Mouse (Mus musculus) retina, adult 2 months (tissue): ENCODE data around the gene Mcm6.
A peak's percentile ranks its signal among the peaks of the same experiment; 100 is the strongest.
"Not testable (repeated sequence)": the region's sequence is repeated elsewhere in the genome, so short reads cannot be mapped to it uniquely, and the experiment has no call there.

ENCODE experiments used
- DNase-seq: peaks from one replicate; pipeline ENCODE4 v3.0.0-alpha.2; 2012; ENCODE audit warnings: low read depth, low spot score

Gene Mcm6

DNA sequence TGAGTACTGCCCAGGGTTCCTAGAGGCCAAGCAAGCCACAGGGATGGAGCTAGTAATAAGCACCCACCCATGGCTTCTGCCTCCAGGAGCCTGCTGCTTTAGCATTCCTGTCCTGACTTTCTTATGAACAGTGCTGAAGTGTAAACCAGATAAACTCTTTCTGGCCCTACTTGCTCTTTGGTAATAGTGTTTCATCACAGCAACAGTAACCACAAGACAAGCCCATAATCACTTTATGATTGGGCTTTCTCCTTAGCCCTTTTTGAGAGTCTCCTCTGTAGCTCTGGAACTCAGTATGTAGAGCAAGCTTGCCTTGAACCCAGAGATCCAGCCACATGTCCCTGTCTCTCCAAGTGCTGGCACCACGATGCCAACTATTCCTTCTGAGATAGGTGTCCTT, 29.2 kb downstream of the Mcm6 start:
- no peak for DNase-seq

DNA sequence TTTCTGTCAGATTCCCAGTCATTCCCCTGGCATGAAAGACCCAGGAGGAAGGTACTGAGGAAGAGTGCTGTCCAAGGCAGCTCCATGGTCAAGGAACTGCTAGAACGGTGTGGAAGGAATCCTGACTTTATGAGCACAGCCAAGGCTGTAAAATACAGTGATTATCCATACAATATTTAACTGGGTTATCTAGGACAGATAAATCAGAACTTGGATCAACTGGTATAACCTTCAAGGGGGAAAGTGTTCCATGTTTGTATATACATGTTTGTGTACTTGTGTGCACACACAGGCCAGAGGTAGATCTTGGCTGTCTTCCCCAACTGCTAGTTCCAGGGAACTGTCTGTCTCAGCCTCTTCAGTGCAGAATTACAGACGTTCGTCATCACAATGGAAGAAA, 31.2 kb downstream of the Mcm6 start, which contains the start of gene Lct:
Gene Lct, minus strand, starts transcription at position 101 of the 400 bp plus-strand sequence.
- no peak for DNase-seq

DNA sequence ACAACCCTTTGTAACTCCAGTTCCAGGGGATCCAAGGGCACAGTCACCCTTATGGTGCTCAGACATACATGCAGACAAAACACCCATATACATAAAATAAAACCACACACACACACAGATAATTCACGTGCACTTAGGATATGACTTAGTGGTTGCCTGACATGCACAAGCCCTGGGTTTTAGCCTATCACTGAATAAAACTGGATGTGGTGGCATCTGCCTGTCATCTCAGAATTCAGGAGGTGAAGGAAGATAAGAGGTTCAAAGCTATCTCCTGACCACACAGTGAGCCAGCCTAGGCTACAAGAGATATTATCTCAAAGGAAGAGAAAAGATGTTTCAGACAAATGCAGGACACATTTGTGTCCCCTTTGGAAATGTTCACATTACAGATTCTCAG, 32.3 kb downstream of the Mcm6 start:
- DNase-seq, result no peak

DNA sequence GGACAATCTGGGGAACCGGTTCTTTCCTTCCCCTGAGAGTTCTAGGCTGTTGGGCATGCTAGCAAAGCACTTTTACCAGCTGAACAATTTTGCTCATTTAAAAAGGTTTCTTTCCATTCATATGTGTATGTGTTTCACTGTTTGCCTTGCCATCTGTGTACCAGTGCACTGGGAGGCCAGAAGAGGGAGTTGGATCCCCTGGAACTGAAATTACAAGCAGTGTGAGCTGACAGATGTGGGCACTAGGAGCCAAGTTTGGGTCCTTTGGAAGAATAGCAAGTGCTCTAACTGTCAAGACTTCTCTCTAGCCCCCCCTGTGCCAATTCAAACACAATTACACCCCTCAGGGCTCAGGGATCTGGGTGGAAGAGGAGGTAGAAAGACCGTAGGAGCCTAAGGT, 34.7 kb downstream of the Mcm6 start:
- DNase-seq, result no peak

DNA sequence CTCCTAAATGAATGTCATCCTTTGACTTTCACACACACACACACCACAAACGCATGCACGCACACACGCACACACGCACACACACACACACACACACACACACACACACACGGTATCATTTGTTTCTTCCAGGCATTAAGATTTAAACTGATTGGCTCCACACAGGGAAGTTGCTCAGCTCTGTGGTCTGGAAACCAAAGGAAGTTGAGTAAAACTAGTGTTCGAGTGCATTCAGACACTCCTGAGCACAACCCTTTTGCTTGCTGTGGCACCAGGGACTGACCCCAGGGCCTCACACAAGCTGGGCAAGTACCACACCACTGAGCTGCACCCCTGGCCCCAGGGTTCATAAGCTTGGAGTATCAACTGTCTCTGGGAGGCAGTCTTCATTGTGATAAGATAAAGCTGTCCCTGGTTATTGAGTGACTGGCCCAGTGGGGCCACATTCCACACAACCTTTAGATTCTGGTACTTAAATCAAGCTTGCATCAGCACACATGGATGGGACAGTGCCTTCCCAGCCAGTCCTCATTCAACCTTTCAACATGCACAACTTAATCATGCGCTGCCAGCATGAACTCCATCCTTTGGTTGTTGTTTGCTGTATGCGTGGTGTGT, 36.3 kb downstream of the Mcm6 start:
- no peak for DNase-seq

DNA sequence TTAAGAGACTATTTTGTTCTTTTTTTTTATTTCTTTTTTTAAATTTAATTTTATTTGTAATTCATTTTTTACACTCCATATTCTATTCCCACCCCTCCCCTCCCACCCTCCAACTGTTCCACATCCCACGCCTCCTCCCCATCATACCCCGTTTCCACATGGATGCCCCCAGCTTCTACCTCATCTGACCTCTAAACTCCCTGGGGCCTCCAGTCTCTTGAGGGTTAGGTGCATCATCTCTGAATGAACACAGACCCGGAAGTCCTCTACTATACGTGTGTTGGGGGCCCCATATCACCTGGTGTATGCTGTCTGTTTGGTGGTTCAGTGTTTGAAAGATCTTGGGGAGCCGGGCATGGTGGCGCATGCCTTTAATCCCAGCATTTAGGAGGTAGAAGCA, 40.2 kb downstream of the Mcm6 start:
- not testable (repeated sequence) for DNase-seq

DNA sequence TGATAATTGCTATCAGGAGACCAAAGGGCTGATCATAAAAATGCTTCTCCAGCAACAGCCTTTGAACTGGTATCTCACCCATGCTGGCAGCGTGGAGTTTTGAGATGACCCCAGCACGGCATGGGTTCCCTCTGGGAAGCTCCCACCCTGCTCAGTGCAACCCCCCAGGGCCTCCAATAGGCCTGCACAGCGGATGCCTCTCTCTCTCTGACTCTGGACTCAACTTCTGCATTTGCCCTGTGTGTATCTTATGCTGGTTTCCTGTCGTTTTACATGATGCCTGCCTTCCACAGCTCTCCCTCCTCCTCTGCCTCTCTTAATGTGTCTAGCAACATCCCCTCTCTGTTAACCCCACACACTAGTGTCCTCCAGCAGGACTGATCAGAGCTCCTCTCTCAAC, 44.8 kb downstream of the Mcm6 start:
- no peak for DNase-seq

DNA sequence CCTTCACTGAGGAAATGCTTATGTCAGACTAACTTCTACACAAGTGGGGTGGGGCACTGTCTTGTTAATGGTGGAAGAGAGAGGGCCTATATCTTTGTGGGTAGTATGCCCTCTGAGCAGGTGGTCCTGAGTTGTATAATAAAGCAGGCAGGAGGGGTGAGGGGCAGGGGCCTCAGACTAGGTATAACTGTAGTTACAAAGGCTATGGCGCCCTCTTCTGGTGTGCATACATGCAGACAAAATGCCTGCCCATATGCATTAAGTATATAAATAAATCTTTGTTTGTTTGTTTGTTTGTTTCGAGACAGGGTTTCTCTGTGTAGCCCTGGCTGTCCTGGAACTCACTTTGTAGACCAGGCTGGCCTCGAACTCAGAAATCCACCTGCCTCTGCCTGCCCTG, 50.4 kb downstream of the Mcm6 start:
- no peak for DNase-seq

DNA sequence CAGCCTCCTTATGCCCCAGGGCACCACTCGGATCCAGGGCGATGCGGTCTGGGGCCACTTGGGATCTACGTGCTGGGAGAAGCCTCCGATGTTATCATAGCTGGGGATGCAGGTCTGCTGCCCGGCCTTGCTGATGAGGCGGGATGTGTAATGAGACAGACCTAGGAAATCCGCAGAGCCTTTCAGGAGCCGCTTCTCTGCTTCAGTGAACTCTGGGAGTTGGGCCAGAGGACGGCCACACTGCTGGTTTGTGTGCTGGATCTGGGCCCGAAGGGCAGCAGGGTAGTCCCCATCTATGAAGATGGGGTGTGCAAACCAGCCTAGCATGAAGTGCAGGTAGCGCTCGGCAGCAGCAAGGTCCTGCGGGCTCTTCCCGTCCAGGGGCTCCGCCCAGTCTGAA, 55.6 kb downstream of the Mcm6 start:
- peak; percentile 4 for DNase-seq

DNA sequence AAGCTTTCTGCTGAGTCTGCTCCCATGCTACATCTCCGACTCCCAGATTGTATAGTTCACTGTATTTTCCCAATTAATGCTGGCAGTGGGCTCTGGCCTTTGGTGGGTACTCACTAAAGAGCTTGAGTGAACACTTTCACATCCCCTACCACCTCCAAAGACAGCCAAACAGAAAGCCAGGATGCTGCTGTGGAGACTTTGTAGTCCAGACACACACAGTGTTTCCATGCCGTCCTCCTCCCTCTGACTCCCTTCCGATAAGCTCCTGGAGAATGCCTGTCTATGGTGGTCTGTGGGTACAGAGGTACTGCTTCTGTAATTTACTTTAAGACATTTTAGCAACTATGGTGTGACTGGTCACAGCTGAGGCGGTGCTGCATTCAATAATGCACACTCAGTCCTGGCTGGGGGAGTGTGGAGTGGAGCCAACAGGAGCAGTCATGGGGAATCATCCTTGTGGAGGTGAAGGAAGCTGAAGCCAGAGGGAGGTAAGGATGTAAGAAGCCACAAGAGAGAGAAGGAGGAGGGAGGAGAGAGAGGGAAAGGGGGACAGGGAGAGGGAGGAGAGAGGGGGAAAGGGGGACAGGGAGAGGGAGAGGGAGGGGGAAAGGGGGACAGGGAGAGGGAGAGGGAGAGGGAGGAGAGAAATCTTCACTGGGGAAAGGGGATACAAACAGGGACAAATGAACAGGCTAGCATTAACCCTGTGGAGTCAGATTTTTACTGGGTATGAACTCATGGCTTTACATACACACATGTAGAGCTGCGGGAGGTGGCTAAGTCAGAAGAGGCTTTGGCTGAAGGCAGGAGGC, 63.5 kb downstream of the Mcm6 start:
- no peak for DNase-seq

DNA sequence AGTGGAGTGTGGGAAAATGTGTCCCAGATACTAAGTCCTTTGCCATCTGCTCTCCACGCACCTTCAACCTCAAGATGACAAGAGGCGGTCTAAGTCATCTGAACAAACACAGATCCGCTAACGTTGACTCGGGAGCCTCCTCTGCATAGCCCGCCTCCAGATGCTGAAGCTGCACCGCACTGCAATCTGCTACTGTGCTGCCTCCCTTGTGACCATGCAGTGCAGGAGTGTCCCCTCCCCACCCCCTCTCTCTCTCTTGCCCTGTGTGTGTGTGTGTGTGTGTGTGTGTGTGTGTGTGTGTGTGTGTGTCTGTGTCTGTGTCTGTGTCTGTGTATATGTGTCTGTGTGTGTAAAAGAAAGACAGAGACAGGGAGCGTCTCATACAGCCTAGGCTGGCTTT, 64.2 kb downstream of the Mcm6 start:
- DNase-seq, result no peak

DNA sequence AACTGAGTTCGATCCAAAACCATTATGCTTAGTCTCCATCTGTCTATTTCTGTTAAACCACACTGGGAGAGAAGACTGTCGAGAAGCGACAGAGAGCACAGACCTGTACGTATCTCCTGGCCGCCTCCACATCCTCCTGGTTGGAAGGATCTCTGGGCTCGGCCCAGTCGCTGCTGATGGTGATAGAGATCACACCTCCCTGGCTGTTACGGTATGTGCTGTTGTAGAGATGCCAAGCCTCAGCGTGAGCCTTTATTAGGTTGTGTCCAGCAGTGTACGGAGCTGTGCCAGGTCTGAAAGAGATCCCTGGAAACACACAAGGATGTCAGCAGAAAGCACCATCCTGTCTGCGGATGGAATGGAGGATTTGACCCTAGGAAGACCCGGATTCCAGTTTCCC, 65.9 kb downstream of the Mcm6 start:
- no peak for DNase-seq

DNA sequence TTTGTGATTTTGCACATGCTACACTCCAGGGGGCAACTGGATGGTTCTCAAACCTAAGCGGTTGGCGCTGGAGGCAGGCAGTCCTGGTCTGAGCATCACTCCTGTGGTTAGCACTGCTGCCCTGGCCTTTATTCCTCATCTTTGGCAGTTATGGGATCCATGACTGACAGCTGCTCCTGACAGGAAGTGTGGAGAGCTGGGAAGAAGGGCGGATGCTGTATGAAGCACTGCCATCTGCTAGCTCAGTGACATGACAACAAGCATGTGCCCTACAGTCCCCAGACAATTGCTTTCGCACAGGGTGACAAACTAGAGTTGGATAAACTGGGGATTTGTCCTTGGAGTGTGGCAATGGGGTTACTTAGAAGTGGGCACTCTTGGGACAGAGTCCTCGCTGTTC, 69.2 kb downstream of the Mcm6 start:
- no peak for DNase-seq

DNA sequence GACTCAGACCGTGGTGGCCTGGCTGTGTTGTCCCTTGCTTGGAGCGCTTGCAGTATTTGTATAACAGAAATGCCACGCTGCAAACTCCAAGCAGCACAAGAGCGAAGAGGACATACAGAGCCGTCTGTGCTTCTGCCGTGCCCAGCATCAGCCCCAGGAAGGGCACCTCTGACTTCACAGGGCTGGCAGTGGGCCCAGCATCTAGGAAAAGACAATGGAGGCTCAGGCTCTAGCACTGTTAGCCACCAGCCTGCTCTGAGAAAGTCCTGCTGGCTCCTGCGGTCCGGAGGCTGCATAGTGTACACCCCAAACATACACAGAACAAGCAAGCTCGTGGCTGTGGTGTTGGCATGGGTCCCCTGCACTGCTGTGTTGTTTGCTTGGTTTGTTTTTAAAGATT, 74.3 kb downstream of the Mcm6 start:
- DNase-seq, result no peak

DNA sequence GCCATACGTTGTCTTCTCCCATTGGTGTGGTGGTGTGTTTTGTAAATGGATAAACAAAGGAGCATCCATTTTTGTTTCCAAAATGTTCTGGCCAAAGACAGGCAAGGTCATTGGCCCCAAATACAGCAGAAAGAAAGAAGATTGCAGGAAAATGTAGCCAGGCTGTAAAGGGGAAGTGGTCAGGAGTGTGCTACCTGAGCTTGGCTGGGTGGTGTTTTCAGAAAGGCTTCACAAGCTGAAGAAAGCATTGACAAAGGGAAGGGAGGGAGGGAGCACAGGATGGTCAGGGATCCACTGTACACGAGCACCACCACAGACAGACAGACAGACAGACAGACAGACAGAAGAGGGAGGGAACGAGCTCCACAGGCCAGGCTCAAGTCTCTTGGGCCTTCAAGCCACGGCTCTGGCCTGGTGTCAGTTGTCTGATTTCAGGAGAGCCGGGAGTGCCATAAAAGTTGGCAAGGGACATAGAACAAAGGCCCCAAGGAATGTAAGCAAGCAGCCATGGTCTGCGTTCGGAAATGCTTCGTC, 75.2 kb downstream of the Mcm6 start:
- no peak for DNase-seq

DNA sequence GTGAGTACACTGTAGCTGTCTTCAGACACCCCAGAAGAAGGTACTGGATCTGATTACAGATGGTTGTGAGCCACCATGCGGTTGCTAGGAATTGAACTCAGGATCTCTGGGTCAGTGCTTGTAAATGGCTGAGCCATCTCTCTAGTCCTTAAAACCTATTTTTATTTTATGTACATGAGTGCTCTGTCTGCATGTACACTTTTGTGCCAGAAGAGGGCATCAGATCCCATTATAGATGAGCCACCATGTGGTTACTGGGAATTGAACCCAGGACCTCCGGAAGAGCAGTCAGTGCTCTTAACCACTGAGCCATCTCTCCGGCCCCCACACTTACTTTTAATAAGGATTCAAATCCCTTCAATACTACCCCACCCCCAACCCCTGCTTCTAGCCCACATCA, 76.5 kb downstream of the Mcm6 start:
- no peak for DNase-seq

DNA sequence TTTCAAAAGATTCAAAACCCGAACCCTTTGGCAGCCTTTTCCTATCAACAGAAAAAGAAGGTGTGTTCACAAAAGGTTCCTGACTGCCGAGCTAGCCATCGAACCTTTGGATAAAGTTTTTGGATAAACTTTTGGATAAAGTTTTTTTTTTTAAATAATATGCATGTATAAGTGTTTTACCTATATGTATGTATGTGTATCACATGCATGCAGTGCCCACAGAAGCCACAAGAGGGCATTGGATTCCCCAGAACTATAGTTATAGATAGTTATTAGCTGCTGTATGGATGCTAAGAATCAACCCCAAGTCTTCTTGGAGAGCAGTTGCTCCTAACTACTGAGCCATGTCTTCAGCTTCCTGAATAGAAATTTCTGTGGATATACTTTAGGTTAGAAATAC, 77.7 kb downstream of the Mcm6 start:
- no peak for DNase-seq
